Mouse (Mus musculus): ENCODE data around the gene Kcng3. TPM values are rescaled to one million over a fixed set of nuclear protein-coding genes. Genes with fewer than 3 reads are reported as not detected.

Gene Kcng3
- not detected for total RNA-seq (2023)

GRCm38 (mm10) chr17:83631783-83632652 is at the start of gene Kcng3:
TSS of gene Kcng3 (minus strand) at chr17:83631895.

Other genes with a start within 250 kb of the Kcng3 start
- 359 TPM for gene Cox7a2l, start 114.6 kb downstream of the Kcng3 start, total RNA-seq (2023)
- 114 TPM for gene Mta3, start 74.3 kb upstream of the Kcng3 start, total RNA-seq (2023)
- gene Haao, start 216.1 kb upstream of the Kcng3 start, total RNA-seq (2023), result 6.1 TPM

All from CD4-positive naive resting alpha-beta T cell, adult 57 days (primary cell).